Mouse (Mus musculus) megakaryocyte, embryonic 14.5 days (primary cell): ENCODE results near the gene Trappc3l.

ENCODE experiments used
- FLI1 ChIP-seq: IDR thresholded peaks from 2 replicates; pipeline ENCODE4 v1.6.1; 2012; ENCODE audit warnings: low read length, inconsistent platforms, mixed read lengths
- GATA1 ChIP-seq: IDR thresholded peaks from 3 replicates; pipeline ENCODE4 v1.6.1; 2012; ENCODE audit warnings: mixed read lengths, low read length, inconsistent platforms, borderline replicate concordance

DNA sequence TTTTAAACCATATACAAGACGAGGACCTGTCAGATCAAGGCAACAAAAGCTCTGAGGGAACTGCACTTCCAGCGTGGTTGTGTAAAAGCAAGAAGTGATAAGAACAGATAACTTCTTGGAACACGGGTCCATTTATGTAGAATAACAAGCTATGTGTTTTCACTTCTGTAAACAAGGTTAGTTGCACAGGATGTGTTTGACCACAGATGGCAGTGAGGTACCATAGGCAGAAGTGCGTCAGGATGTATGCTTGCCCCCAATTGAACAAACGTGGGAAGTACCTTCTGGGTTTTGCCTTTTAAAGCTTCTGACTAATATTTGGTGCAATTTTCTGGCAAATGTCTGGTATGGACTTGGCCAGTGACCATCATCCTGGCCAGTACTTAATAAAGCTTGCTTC lies 7.1 kb upstream of the Trappc3l start:
- TF ChIP-seq GATA1 (no peak), FLI1 (no peak)
